Mouse (Mus musculus) spleen, adult 2 months (tissue): ENCODE data around the gene Cyb5rl.

Source experiments
- CTCF ChIP-seq: fragments of 200-500 bp; IDR thresholded peaks from 2 replicates; pipeline ENCODE4 v1.5.1; 2011; ENCODE audit warnings: mild to moderate bottlenecking, inconsistent platforms; ENCODE audit not compliant: insufficient read depth, insufficient read length, insufficient replicate concordance; ENCODE audit errors: extremely low read depth
- POLR2A ChIP-seq: fragments of 200-500 bp; IDR thresholded peaks from 2 replicates; pipeline ENCODE4 v1.6.1; 2011; ENCODE audit warnings: low read depth, low read length, inconsistent platforms

GRCm38 (mm10) chr4:107064394-107065098 is 2.2 kb upstream of the Cyb5rl start:
- TF ChIP-seq CTCF (no peak), POLR2A (no peak)
